Mouse (Mus musculus) heart, embryonic 12.5 days (tissue): ENCODE measurements around the gene Mturn. TPM values are rescaled to one million over a fixed set of nuclear protein-coding genes. Genes with fewer than 3 reads are reported as not detected.

Source experiments
- ATAC-seq: fragments of 200-750 bp; cut with Nextera tagmentation; 2 replicates; pipeline ENCODE4 v1.8.0; 2017; ENCODE audit warnings: moderate TSS enrichment, moderate library complexity; ENCODE audit not compliant: insufficient number of reproducible peaks, low FRiP score
- H3K27ac ChIP-seq: fragments of 300-500 bp; sonication (generic); 2 replicates; pipeline ENCODE4 v1.5.1; 2016; ENCODE audit warnings: mild to moderate bottlenecking, moderate library complexity; ENCODE audit not compliant: poor library complexity, severe bottlenecking
- H3K27me3 ChIP-seq: fragments of 300-500 bp; sonication (generic); replicated peaks from 2 replicates; pipeline ENCODE4 v1.6.1; 2016; ENCODE audit warnings: mild to moderate bottlenecking, moderate library complexity
- H3K36me3 ChIP-seq: fragments of 300-500 bp; sonication (generic); 2 replicates; pipeline ENCODE4 v1.6.1; 2016; ENCODE audit warnings: mild to moderate bottlenecking, moderate library complexity
- H3K4me1 ChIP-seq: fragments of 300-500 bp; sonication (generic); replicated peaks from 2 replicates; pipeline ENCODE4 v1.6.1; 2016; ENCODE audit warnings: mild to moderate bottlenecking
- H3K4me2 ChIP-seq: fragments of 300-500 bp; sonication (generic); 2 replicates; pipeline ENCODE4 v1.6.1; 2016; ENCODE audit warnings: mild to moderate bottlenecking, moderate library complexity
- H3K4me3 ChIP-seq: fragments of 300-500 bp; sonication (generic); 2 replicates; pipeline ENCODE4 v1.5.1; 2016; ENCODE audit warnings: mild to moderate bottlenecking
- H3K9ac ChIP-seq: fragments of 300-500 bp; sonication (generic); 2 replicates; pipeline ENCODE4 v1.6.1; 2016; ENCODE audit warnings: mild to moderate bottlenecking, moderate library complexity
- H3K9me3 ChIP-seq: fragments of 300-500 bp; sonication (generic); replicated peaks from 2 replicates; pipeline ENCODE4 v1.6.1; 2016; ENCODE audit warnings: mild to moderate bottlenecking, moderate library complexity
- WGBS: fragments of 180-500 bp; shearing (Covaris S2); methylation state at CpG from one replicate; pipeline ENCODE4 v1.1.7; 2016; 5-methylcytosine and 5-hydroxymethylcytosine counted together
- polyA plus RNA-seq: library from polyadenylated mRNA; unstranded; fragments of >200 nt; fragmentation: Nextera tagmentation; extraction: Ambion mirVana; gene quantifications from 2 replicates; pipeline ENCODE4 v1.2.1, GENCODE M21; 2016

The Mturn gene
- polyA plus RNA-seq, result 5.3 and 6.2 TPM in 2 replicates

GRCm38 (mm10) chr6:54680891-54681745 lies at the start of gene Mturn:
Gene Mturn, plus strand, starts transcription at chr6:54681624.
- Histone ChIP-seq H3K27me3 (peaks cover 36% of the 10 kb centered on the region), H3K4me3 (peak within 1 kb of the TSS; percentile 84), H3K36me3 (no peaks in the 10 kb centered on the region), H3K4me1 (peaks cover 22% of the 10 kb centered on the region), H3K27ac (peak within 1 kb of the TSS; percentile 22; the same call in 1 of the 2 replicates), H3K9me3 (no peaks in the 10 kb centered on the region), H3K4me2 (peak within 1 kb of the TSS; percentile 99), H3K9ac (peak within 1 kb of the TSS; percentile 73)
- 5% methylated on average over 46 of the region's 48 CpGs for WGBS
- ATAC-seq, result peak; percentile 99

- no peaks in the 10 kb centered on the region for H3K27me3 ChIP-seq
- H3K4me1 ChIP-seq, result peaks cover 13% of the 10 kb centered on the region
- no peaks in the 10 kb centered on the region for H3K9me3 ChIP-seq
- ATAC-seq, result no peak
- WGBS, result 88% methylated on average over 3 of the region's 3 CpGs
- peaks cover 42% of the 10 kb centered on the region for H3K36me3 ChIP-seq
- no peak overlapping the region for H3K4me3 ChIP-seq
- no peak overlapping the region for H3K27ac ChIP-seq
- H3K4me2 ChIP-seq, result no peak overlapping the region
- H3K9ac ChIP-seq, result no peak overlapping the region
Observed at GRCm38 (mm10) chr6:54639877-54640276, 41.5 kb upstream of the Mturn start.

GRCm38 (mm10) chr6:54641953-54642352 lies 39.5 kb upstream of the Mturn start:
- Histone ChIP-seq H3K27me3 (no peaks in the 10 kb centered on the region), H3K4me1 (peaks cover 13% of the 10 kb centered on the region), H3K9ac (no peak overlapping the region), H3K4me2 (no peak overlapping the region), H3K4me3 (no peak overlapping the region), H3K36me3 (peaks cover 33% of the 10 kb centered on the region), H3K27ac (no peak overlapping the region), H3K9me3 (no peaks in the 10 kb centered on the region)
- ATAC-seq, result no peak
- 85% methylated on average over 2 of the region's 2 CpGs for WGBS

GRCm38 (mm10) chr6:54643181-54643580 lies 38.2 kb upstream of the Mturn start:
- 43% methylated on average over 4 of the region's 4 CpGs for WGBS
- no peak for ATAC-seq
- no peaks in the 10 kb centered on the region for H3K9me3 ChIP-seq

GRCm38 (mm10) chr6:54655471-54656095 lies 25.8 kb upstream of the Mturn start:
- H3K4me1 ChIP-seq, result peaks cover 6% of the 10 kb centered on the region; the same call in 1 of the 2 replicates
- H3K4me2 ChIP-seq, result no peak overlapping the region
- H3K27me3 ChIP-seq, result no peaks in the 10 kb centered on the region
- ATAC-seq, result no peak
- no peak overlapping the region for H3K27ac ChIP-seq
- H3K9me3 ChIP-seq, result no peaks in the 10 kb centered on the region
- 69% methylated on average over 11 of the region's 11 CpGs for WGBS
- no peaks in the 10 kb centered on the region for H3K36me3 ChIP-seq
- no peak overlapping the region for H3K9ac ChIP-seq
- no peak overlapping the region for H3K4me3 ChIP-seq

More at GRCm38 (mm10) chr6:54643181-54643580, 38.2 kb upstream of the Mturn start:
- H3K27me3 ChIP-seq, result no peaks in the 10 kb centered on the region
- no peak overlapping the region for H3K4me2 ChIP-seq
- no peak overlapping the region for H3K9ac ChIP-seq
- H3K36me3 ChIP-seq, result peaks cover 24% of the 10 kb centered on the region
- H3K4me1 ChIP-seq, result peaks cover 13% of the 10 kb centered on the region
- no peak overlapping the region for H3K4me3 ChIP-seq
- H3K27ac ChIP-seq, result no peak overlapping the region

GRCm38 (mm10) chr6:54657861-54658260 lies 23.6 kb upstream of the Mturn start:
- 89% methylated on average over 6 of the region's 6 CpGs for WGBS

GRCm38 (mm10) chr6:54669868-54670267 lies 11.6 kb upstream of the Mturn start:
- no peaks in the 10 kb centered on the region for H3K4me1 ChIP-seq
- H3K4me2 ChIP-seq, result no peak overlapping the region
- no peaks in the 10 kb centered on the region for H3K27me3 ChIP-seq
- H3K36me3 ChIP-seq, result no peaks in the 10 kb centered on the region
- H3K9me3 ChIP-seq, result no peaks in the 10 kb centered on the region; the same call in 1 of the 2 replicates
- H3K27ac ChIP-seq, result no peak overlapping the region
- 81% methylated on average over 6 of the region's 6 CpGs for WGBS
- no peak for ATAC-seq
- no peak overlapping the region for H3K4me3 ChIP-seq
- H3K9ac ChIP-seq, result no peak overlapping the region

More at GRCm38 (mm10) chr6:54657861-54658260, 23.6 kb upstream of the Mturn start:
- H3K4me2 ChIP-seq, result no peak overlapping the region
- H3K4me3 ChIP-seq, result no peak overlapping the region
- H3K9me3 ChIP-seq, result no peaks in the 10 kb centered on the region
- no peak overlapping the region for H3K27ac ChIP-seq
- H3K9ac ChIP-seq, result no peak overlapping the region
- H3K27me3 ChIP-seq, result no peaks in the 10 kb centered on the region
- no peak for ATAC-seq
- H3K36me3 ChIP-seq, result no peaks in the 10 kb centered on the region
- H3K4me1 ChIP-seq, result peaks cover 6% of the 10 kb centered on the region; the same call in 1 of the 2 replicates

GRCm38 (mm10) chr6:54672901-54673300 lies 8.5 kb upstream of the Mturn start:
- no peak for ATAC-seq
- Histone ChIP-seq H3K4me1 (no peaks in the 10 kb centered on the region), H3K36me3 (no peaks in the 10 kb centered on the region), H3K4me2 (no peak overlapping the region), H3K4me3 (no peak overlapping the region), H3K9me3 (no peaks in the 10 kb centered on the region; the same call in 1 of the 2 replicates), H3K27ac (no peak overlapping the region), H3K27me3 (no peaks in the 10 kb centered on the region), H3K9ac (no peak overlapping the region)
- 60% methylated on average over 5 of the region's 5 CpGs for WGBS

- H3K27ac ChIP-seq, result no peak overlapping the region
- no peak for ATAC-seq
- no peak overlapping the region for H3K4me3 ChIP-seq
- no peaks in the 10 kb centered on the region for H3K36me3 ChIP-seq
- 61% methylated on average over 5 of the region's 5 CpGs for WGBS
- H3K9me3 ChIP-seq, result no peaks in the 10 kb centered on the region
- peaks cover 12% of the 10 kb centered on the region for H3K4me1 ChIP-seq
- no peak overlapping the region for H3K9ac ChIP-seq
- H3K4me2 ChIP-seq, result no peak overlapping the region
- peaks cover 36% of the 10 kb centered on the region for H3K27me3 ChIP-seq
Observed at GRCm38 (mm10) chr6:54679686-54680085, 1.7 kb upstream of the Mturn start.

GRCm38 (mm10) chr6:54681746-54682428 lies 463 bp downstream of the Mturn start:
- H3K4me2 ChIP-seq, result peak overlapping the region; percentile 99
- H3K4me3 ChIP-seq, result peak overlapping the region; percentile 84
- H3K27me3 ChIP-seq, result peaks cover 36% of the 10 kb centered on the region
- H3K36me3 ChIP-seq, result no peaks in the 10 kb centered on the region
- under 1% methylated on average over 61 of the region's 61 CpGs for WGBS
- H3K4me1 ChIP-seq, result peaks cover 22% of the 10 kb centered on the region
- H3K9me3 ChIP-seq, result no peaks in the 10 kb centered on the region
- peak; percentile 76; the same call in 1 of the 2 replicates for ATAC-seq
- H3K27ac ChIP-seq, result peak overlapping the region; percentile 22; the same call in 1 of the 2 replicates
- peak overlapping the region; percentile 73 for H3K9ac ChIP-seq

GRCm38 (mm10) chr6:54684085-54684484 lies 2.7 kb downstream of the Mturn start:
- H3K4me3 ChIP-seq, result no peak overlapping the region
- H3K36me3 ChIP-seq, result no peaks in the 10 kb centered on the region
- H3K27ac ChIP-seq, result no peak overlapping the region
- 76% methylated on average over 4 of the region's 4 CpGs for WGBS
- peaks cover 51% of the 10 kb centered on the region for H3K27me3 ChIP-seq
- ATAC-seq, result no peak
- no peak overlapping the region for H3K4me2 ChIP-seq
- H3K4me1 ChIP-seq, result peaks cover 22% of the 10 kb centered on the region
- H3K9ac ChIP-seq, result no peak overlapping the region
- H3K9me3 ChIP-seq, result no peaks in the 10 kb centered on the region
